Mouse (Mus musculus) G1E-ER4 (cell line): ENCODE data around the gene Abhd14a. TPM values are rescaled to one million over a fixed set of nuclear protein-coding genes. Genes with fewer than 3 reads are reported as not detected.

ENCODE experiments used
- GATA1 ChIP-seq: IDR thresholded peaks from one replicate; pipeline ENCODE4 v1.8.0; 2012; ENCODE audit warnings: low read length, inconsistent platforms
- polyA plus RNA-seq: library from polyadenylated mRNA; stranded (reverse); fragments of >175 nt; gene quantifications from 2 replicates; pipeline ENCODE4 v1.2.3, GENCODE M21; 2012

The Abhd14a gene
- polyA plus RNA-seq, 1 experiment, result 13.6 TPM

- TF ChIP-seq GATA1, result no peak
Observed at GRCm38 (mm10) chr9:106473081-106473752, 25.7 kb upstream of the Abhd14a start.

- no peak for TF ChIP-seq GATA1
Observed at GRCm38 (mm10) chr9:106472321-106472720, 24.8 kb upstream of the Abhd14a start.

- TF ChIP-seq GATA1, result no peak
Observed at GRCm38 (mm10) chr9:106471892-106472291, 24.4 kb upstream of the Abhd14a start.

DNA sequence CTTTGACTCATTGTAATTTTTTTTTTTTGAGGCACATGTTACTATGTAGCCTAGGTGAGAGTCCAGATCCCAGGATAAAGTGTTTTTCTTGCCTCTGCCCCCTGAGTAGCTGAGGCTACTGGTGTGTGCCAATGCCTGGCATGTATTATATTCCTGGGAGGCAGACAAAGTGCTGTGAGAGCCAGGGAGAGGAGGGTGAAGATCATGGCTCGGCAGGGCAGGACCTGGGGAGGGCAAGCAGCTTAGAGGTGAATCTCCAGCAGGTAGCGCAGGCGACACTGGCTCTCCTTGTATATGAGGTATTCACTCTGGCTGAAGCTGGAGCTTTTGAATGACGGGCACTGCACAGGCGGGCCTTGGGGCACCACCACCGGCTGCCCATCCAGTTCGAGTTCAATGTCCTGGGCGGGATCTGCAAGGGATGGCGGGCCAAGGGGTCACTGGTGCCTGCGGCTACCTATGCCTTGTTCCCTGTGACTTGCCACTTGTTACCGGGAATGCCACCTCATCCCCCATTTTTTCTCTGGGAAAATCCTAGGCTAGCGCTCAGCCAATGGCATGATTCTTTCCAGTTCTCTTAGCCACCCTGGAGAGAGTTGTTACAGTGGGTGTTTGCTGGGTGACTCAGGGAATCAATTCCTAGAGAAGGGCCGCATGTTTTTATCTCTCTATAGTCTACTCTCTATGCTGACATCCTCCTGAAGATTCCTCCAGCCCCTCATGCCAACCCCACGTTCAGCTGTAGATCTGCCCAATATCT is 23.7 kb upstream of the Abhd14a start:
- TF ChIP-seq GATA1, result no peak

DNA sequence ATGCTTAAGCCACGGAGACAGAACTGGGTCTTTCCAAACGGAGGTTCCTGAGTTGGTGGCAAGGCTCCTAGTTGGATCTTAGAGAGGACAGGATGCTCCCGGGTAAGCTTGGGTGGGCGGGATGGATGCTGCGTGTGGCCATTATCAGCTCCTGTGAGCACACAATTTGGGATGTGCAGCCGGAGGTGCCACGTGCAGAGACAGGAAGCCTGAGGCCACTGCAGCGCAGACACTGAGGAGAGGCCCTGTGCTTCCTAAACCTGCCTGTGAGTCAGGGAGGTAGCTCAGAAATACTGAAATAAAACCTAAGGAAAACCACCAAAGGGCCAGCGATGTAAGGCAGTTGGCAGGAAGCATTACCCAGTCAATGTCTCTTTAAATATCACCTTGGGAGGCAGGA is 22.3 kb upstream of the Abhd14a start:
- no peak for TF ChIP-seq GATA1

DNA sequence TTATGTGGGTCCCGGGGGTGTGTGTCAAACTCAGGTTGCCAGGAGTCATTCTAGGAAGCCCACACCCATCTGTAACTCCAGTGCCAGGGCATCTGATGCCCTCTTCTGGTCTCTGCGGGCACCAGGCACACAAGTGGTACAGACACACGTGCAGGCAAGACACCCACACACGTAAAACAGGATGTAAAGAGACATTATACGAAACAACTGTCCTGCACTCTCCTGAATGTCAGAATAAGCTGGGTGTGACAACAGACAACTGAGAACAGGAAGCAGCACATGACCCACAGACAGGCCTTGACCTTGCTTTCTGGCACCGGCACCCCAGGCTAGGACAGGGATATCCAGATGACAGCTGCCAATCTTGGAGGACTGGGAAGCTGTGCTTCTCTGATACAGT is 21.8 kb upstream of the Abhd14a start:
- TF ChIP-seq GATA1, result no peak

DNA sequence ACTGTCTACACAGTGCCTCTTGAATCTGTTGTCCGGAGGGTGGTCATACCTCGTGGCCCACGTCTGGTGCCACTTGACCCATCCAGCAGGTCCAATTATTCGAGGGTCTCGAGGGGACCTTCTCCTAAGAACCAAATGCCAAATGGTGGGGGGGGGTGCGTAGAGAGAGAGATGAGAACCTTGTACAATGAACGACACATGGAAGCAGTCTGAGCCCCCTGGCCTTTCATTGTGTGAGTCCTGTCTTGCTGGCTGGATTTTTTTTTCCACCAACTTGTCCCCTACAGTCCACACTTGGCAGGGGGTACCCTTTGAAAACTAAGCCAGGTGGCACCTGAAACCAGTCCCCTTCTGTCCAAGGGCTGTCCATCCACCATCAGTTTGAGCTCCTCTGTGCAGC is 20.3 kb upstream of the Abhd14a start:
- no peak for TF ChIP-seq GATA1

- no peak for TF ChIP-seq GATA1
Observed at GRCm38 (mm10) chr9:106466721-106467120, 19.2 kb upstream of the Abhd14a start.

- no peak for TF ChIP-seq GATA1
Observed at GRCm38 (mm10) chr9:106465571-106466200, 18.2 kb upstream of the Abhd14a start, which contains the start of gene Gpr62. Gpr62 (minus strand) TSS chr9:106465938.

- TF ChIP-seq GATA1, result no peak
Observed at GRCm38 (mm10) chr9:106464751-106465541, 17.5 kb upstream of the Abhd14a start.

DNA sequence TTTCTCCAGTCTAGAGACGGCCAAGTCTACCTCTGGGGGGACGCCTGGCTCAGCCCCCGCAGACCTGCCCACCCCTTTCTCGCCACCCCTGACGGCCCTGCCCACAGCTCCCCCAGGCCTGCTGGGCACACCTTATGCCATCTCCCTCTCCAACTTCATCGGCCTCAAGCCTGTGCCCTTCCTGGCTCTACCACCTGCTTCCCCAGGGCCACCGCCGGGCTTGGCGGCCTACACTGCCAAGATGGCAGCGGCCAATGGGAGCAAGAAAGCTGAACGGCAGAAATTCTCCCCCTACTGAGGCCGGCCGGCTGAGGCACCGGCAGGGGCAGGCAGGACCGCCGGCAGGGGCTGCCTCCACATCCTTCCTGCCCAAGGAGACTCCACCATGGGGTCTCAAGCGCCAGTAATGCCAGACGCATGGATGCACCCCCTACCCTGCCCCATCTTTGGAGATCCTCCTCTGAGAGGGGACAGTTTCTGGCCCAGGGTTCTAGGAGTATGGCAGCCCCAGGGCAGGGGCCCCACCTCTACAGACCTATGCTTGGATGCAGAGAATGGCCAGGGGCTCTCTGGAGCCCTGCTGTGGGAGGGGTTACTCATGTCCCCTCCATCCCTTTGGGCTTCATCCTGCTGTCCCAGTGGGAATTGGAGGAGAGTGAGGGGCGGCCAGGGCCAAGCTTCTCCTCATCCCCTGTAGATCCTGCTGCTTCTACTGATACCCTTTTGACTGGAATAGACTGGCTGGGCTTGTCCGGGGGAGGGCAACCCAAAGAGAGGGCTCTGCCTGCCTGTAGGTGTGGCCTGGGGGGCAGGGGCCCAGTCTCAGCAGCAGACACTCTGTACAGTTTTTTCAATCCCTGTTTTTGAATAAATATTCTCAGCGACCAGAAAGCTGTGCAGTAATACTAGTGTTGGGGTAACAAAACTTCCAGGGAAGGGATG is 15.9 kb upstream of the Abhd14a start:
- no peak for TF ChIP-seq GATA1

GRCm38 (mm10) chr9:106462430-106462800 is 14.9 kb upstream of the Abhd14a start:
- no peak for TF ChIP-seq GATA1

GRCm38 (mm10) chr9:106461641-106462429 is 14.4 kb upstream of the Abhd14a start:
- no peak for TF ChIP-seq GATA1

DNA sequence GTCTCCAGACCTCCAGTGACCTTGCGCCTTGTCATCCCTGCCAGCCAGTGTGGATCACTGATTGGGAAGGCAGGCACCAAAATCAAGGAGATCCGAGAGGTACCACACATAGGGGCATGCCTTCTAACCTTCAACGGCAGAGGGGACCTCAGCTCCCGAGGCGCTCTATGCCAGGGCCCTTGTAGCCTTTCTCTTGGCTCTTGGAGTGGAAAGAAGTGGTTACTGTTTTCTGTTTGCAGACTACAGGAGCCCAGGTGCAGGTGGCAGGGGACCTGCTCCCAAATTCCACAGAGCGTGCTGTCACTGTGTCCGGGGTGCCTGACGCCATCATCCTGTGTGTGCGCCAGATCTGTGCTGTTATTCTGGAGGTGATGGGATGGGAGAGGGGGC is 13.5 kb upstream of the Abhd14a start:
- TF ChIP-seq GATA1, result no peak
